Mouse (Mus musculus): Measurements from ENCODE around the gene Eml1. TPM values are rescaled to one million over a fixed set of nuclear protein-coding genes. Genes with fewer than 3 reads are reported as not detected.

Gene Eml1
- polyA plus RNA-seq, 1 experiment, result 182 TPM

DNA sequence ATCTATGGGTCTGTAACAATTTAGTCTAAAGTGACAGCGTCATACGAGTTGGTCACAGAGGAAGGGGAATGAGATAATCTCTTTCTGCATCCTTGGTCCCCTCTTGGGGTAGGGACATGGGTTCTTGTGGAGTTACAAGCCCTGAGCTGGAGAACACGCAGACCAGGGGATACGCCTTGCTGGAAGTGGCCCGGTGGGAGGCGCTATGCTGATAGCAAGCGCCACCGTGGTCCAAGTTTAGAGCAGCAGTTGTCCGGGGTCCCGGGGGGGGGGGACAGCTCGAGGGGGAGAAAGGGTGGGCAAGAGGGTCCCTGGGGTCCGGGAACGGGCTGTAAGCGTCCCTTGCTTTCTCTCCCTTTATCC, 51.7 kb downstream of the Eml1 start:
- no peak for DNase-seq (ENCODE audit: low spot score)

- peak; percentile 84 for DNase-seq (ENCODE audit: low spot score)
These were observed 52.3 kb downstream of the Eml1 start for GRCm38 (mm10) chr12:108422858-108423631.

DNA sequence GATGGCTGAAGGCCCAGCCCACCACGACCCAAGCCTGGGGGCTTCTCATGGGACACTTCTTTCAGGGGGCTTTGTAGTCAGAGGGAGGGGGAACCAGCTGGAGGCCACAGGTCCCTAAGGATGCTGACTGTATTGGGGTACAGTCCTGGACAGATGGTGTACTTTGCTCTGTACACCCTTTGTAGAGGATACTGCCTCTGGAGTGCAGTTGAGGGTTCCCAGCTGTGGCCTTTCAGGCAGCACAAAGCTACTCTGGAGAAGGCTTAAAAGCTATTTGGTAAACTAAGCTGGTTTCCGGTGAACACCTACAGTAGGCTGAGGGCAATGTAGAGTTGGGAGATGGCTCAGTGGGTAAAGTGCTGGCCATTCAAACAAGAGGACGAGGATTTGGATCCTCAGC, 60.2 kb downstream of the Eml1 start:
- no peak for DNase-seq (ENCODE audit: low spot score)

DNA sequence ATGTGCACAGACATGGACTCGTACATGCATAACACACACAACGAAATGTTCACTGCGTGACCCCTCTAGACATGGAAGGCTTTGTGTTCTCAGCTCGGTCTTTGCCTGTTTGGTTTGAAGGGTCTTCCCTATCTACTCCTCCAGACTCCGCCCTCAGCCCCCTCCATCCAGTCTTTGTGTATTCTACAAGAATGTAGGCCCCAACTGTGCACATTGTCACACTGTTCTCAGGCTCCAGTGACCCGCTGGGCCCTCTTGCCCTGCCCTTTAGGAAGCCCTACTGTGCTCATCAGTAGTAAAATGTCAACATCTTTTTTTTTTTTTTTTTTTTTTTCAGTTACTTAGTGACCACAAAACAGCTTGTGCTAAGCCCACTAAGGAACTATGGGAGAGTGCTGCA, 61.0 kb downstream of the Eml1 start:
- no peak for DNase-seq (ENCODE audit: low spot score)

DNA sequence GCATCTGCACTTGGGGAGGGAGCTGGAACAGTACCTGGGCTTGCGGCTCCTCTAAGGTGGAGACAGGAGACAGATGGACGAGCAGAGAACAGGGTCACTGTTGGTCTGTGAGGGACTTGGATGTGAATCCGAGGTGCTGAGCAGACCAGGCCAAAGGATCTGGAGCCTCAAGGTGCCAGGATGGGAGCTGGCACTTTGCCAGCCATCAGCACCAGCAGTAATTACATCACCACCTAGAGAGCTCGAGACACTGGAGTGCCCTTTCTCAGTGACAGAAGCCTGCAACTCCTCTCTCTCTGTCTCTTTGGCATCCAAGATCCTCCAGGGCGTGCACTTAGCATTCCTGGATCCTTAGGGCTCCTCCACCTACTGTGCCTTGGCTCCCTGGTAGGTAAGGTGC, 61.8 kb downstream of the Eml1 start:
- no peak for DNase-seq (ENCODE audit: low spot score)

GRCm38 (mm10) chr12:108433030-108433429, 62.3 kb downstream of the Eml1 start:
- no peak for DNase-seq (ENCODE audit: low spot score)

- DNase-seq (ENCODE audit: low spot score), result no peak
These were observed 62.7 kb downstream of the Eml1 start for GRCm38 (mm10) chr12:108433498-108433897.

DNA sequence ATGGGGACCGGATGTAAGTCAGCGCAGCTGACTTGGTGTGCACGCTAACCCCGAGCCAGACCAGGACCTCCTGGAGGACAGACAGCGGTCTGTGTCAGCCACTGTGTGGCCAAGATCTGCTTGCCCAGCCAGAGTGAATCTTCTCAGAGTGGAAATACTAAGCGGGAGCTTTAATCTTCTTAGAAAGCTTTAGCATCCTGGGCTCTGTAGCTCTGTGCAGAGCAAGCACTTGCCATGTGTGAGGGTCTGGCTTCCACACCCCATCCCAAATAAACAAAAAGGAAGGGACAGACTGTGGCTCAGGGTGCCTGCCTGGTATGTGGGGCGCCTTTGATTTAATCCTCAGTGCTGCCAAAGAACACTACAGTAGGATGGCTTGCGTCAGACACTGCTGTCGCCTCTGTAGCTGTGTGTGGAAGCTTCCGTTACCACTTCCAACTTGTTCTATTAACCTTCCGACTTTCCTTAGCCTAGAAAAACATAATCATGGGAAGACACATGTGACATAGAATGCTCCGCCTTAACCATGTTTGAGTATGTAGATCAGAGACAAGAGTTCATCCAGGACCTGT, 64.8 kb downstream of the Eml1 start:
- no peak for DNase-seq (ENCODE audit: low spot score)

DNA sequence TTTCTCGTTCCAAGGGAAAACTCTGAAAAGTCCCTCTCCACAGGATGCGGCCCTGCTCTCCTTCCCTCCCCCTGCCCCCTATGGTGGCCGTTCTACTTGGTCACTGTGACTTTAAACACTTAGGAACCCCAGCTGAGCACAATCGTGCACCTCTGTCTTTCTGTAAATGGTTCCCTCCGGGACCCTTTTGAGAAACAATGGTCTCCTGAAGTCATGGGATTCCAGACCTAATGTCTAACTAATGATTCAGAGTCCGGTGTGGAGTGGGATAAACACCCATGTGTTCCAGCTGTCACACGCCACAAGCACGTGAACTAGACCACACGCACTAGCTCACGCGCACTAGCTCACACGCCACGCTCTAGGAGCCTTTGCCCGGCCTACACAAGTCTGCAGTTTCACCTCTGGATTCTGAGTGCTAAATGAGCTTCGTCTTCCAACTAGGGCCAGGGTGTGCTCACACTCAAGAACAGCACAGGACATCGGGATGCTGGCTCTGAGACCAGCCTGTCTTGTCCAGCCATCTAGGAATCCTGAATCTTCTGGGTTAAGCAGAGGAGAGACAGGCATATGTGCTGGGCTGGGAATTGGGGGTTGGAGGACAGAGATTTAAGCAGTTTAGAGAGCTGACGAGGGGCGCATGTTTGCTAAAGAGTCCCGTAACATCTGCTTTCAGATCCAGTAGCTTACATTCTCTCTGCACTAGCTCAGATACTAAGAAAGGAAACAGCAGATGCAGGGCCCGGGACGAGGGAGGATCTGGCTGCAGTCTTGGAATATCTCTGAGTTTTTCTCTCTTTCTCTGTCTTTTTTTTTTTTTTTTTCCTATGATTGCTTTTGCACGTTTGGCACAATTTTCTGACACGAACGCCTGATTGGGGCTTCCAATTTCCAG, 65.5 kb downstream of the Eml1 start:
- DNase-seq (ENCODE audit: low spot score), result no peak

DNA sequence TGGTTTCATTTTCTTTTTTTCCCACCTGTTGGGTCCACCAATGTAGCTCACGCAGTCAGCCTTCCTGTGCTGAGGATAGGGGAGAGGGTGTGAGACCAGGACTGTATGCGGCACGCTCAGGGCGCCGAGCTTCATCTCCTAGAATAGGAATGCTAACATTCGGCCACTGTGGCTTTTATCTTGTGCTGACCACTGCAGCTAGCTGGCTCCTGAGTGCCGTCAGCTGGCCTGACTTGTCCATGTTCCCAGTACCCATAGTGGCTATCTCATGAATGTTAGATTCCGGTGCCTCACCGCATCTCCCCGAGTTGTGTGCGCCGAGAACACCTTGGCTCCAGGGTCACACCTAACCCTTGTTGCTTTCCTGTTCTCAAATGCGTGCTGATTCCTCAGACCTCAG, 66.7 kb downstream of the Eml1 start:
- DNase-seq (ENCODE audit: low spot score), result no peak

DNA sequence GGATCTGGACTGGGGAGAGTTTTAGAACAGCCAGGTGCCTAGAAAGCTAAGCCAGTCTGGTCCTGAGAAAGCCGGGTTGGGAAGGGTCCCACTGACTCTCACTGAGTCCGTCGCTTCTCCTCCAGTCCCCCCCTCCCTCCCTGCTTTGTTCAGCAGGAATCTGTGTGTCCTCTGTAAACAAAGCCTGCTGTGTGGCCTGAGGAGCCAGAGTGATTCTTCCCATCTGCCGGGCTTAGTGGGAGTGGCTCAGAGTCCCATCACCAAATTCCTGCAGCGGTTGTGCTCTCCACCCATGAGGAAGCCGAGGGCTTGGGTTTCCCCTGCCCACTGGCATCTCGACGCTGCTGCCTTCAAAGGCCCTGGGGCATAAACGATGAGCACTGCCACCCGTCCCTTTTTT, 72.5 kb downstream of the Eml1 start:
- DNase-seq (ENCODE audit: low spot score), result no peak

GRCm38 (mm10) chr12:108443708-108444107, 73.0 kb downstream of the Eml1 start:
- DNase-seq (ENCODE audit: low spot score), result no peak

- DNase-seq (ENCODE audit: low spot score), result no peak
These were observed 73.7 kb downstream of the Eml1 start for GRCm38 (mm10) chr12:108444166-108445115.

DNA sequence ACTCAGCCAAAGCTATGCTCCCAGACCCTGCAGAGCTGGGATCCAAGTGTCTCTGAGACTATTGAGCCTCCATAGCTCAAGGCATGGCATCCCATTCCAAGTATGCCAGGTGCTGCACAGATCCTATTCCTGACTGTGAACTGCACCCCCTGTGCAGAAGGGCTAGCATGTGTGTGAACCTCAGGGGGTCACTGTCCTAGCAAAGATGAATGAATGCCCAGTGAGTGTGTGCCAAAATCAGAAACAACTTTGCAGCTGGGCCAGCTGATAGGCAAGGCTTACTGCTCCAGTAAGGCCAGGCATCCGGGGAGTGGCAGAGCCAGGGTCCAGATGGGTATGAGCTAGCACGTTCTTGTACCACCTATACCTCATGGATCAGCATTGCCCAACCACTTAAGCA, 76.0 kb downstream of the Eml1 start:
- DNase-seq (ENCODE audit: low spot score), result no peak

- no peak for DNase-seq (ENCODE audit: low spot score)
These were observed 77.6 kb downstream of the Eml1 start for GRCm38 (mm10) chr12:108448396-108448795.

DNA sequence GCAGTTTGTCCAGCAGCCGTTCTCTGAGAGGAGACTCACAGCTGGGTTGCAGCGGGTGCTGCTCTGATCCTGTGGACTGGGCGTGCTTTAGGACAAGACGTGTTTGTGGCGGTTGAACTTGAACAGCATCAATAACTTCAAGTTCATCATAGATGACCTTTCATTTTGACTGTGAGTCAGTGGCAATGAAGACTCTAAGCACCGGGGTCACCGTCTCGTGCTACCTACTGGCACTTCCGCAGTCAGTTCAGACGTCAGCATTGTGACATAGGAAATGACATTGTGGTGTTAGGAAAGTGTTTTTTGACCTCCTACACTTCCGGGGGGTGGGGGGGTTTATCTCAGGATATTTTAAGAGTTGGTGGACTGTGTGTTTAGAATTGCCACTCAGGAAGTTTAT, 79.2 kb downstream of the Eml1 start:
- DNase-seq (ENCODE audit: low spot score), result no peak

DNA sequence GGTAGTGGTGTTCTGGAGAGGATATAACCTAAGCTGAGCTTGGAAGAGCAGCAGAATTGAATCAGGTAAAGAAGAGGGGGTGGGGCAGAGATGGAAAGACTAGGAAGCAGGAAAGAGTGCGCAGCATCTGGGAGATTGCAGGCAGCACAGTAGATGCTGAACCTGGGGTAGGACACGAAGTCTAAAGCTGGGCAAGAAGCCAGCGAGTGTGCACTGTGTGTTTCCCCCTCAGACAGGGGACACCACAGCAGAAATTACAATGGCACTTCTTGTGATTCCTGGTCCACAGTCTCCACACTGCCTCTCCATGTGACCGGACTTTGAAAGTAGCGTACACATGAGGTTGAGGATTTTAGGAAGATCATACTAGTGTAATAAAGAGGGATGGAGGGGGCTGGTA, 79.8 kb downstream of the Eml1 start:
- DNase-seq (ENCODE audit: low spot score), result no peak

- no peak for DNase-seq (ENCODE audit: low spot score)
These were observed 81.6 kb downstream of the Eml1 start for GRCm38 (mm10) chr12:108452151-108452874.

- no peak for DNase-seq (ENCODE audit: low spot score)
These were observed 82.8 kb downstream of the Eml1 start for GRCm38 (mm10) chr12:108453561-108454044.

GRCm38 (mm10) chr12:108455004-108455403, 84.2 kb downstream of the Eml1 start:
- no peak for DNase-seq (ENCODE audit: low spot score)

DNA sequence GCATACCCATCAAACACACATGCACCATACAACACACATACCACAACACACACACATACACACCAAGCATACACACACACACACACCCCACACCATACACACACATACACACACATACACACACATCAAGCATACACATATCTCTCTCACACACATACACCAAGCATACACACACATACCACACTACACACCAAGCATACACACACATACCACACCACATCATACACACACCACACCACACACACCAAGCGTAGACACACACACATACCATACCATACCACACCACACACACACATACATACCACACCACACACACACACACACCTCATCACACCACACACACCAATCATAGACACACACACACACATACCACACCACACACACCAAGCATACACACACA, 102.1 kb downstream of the Eml1 start:
- no peak for DNase-seq (ENCODE audit: low spot score)

Measured in urinary bladder, adult 2 months (tissue).